Mouse (Mus musculus): ENCODE data around the gene D330020A13Rik. TPM values are rescaled to one million over a fixed set of nuclear protein-coding genes. Genes with fewer than 3 reads are reported as not detected.

Gene D330020A13Rik
- not detected in 2 replicates for polyA plus RNA-seq (2012; ENCODE audit: low replicate concordance)

DNA sequence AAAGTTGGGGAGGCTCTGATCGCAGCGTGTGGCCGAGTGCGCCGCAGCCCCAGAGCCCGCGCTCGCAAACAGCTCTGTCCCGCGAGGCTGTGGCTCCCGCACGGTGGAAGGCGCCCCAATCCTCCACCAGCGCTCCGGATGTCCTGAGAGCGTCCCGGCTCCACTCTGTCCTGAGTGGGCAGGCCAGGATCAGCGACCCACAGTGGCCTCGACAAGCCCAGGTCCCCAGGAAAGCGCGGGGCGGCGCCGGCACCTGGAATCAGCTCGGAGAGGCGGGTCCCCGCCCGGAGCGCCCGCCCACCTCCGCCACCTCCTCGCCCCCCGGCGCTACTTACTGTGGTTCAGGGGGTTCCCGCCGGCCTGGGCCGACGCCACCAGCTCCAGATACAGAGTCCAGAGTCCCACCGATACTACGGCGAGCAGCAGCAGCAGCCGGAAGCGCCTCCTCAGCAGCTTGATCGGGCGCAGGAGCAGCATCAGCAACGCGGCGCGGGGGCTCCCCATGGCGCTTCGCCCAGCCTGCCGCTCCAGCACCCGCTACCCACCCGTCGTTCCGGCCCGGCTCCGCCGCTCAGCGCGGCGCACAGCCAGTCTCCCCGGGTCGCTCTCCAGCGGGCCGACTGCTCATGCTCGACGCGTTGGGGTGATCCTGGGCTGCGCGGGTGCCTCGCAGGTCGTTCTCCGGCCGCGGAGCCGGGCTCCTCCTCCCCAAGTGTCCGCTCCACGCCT lies at the start of gene D330020A13Rik, which contains the start of gene B4galnt3:
D330020A13Rik (plus strand) TSS at position 309 of the 729 bp plus-strand sequence.
B4galnt3 (minus strand) TSS at position 504 of the 729 bp plus-strand sequence.

Other genes with a start within 250 kb of the D330020A13Rik start
- not detected in 2 replicates for gene Ninj2, start 201.0 kb upstream of the D330020A13Rik start, polyA plus RNA-seq (2012; ENCODE audit: low replicate concordance)
- 0.08 and 0.09 TPM in 2 replicates for gene B4galnt3, start 195 bp downstream of the D330020A13Rik start, polyA plus RNA-seq (2012; ENCODE audit: low replicate concordance)
- 15.0 and 26.7 TPM in 2 replicates for gene Kdm5a, start 69.8 kb downstream of the D330020A13Rik start, polyA plus RNA-seq (2012; ENCODE audit: low replicate concordance)
- 0.62 and 3.3 TPM in 2 replicates for gene Ccdc77, start 70.0 kb downstream of the D330020A13Rik start, polyA plus RNA-seq (2012; ENCODE audit: low replicate concordance)
- gene Il17ra, start 168.9 kb downstream of the D330020A13Rik start, polyA plus RNA-seq (2012; ENCODE audit: low replicate concordance), result 26.2 and 30.6 TPM in 2 replicates
- gene Tmem121b, start 199.4 kb downstream of the D330020A13Rik start, polyA plus RNA-seq (2012; ENCODE audit: low replicate concordance), result 0.15 and 0.21 TPM in 2 replicates
- gene Hdhd5, start 237.0 kb downstream of the D330020A13Rik start, polyA plus RNA-seq (2012; ENCODE audit: low replicate concordance), result 9.0 and 13.4 TPM in 2 replicates

Data from leukemia stem cell, adult 10-12 weeks (primary cell).